Mouse (Mus musculus): ENCODE measurements around the gene Fbxw7.

Fbxw7 gene

DNA sequence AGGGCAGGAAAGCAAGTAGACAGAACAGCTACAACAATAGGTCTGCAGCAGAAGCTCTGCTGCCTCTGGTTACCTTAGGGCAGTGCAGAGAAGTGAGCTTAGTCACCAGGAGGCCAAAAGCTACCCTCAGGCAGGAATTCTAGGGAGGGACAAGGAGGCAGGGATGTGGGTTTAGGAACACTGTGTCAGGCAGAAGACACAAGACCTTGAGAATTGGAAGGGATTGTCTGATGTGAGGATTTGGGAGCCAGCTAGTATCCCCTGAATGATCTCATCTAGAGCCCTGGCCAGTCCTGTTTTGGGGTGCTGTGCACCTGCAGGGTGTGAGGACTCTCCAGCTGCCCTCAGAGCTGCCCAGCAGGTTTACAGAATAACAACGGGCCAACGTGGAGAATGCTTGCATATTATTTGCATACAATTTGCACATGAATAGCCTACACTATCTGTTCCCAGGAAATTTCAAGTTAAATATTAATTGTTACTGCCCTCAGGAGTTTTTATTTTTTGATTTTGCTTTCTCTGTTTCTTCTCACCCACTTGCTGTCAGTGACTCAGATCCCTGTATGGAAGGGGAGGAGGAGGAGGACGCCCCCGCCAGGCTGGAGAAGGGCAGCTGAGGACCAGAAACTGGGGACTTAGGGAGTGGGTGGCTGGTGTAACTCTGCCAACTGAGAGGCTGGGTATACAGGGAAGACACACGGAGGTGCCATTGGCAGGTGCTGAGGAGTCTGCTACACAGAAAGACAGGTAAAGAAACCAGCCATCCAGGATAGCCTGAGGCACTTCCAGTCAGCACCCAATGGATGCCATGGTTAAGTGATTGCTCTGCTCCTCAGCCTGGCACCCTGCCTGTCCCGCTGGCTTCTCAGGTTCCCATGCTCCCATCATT, 210.0 kb downstream of the Fbxw7 start:
- peak; percentile 83 for DNase-seq (ENCODE audit: low read depth, low spot score)

Measured in telencephalon, adult 2 months (tissue).